7 mouse cellular contexts compared by ENCODE assay signal in genomic region chr16:55974256-55974902, GRCm38 (mm10). TPM values are rescaled to one million over a fixed set of nuclear protein-coding genes. Genes with fewer than 3 reads are reported as not detected.
DNase-seq lines count a peak whose midpoint lies in the region; ATAC-seq lines count a peak whose summit lies in the region.

No protein-coding gene starts in this region.

- peak overlapping the region; percentile 65 for H3K4me2 ChIP-seq in intestine, embryonic 16.5 days (ENCODE audit: low read depth, low read length)

- H3K4me1 ChIP-seq in intestine, embryonic 16.5 days (ENCODE audit: control insufficient read depth, insufficient read depth, low read length), result peaks cover 13% of the 10 kb centered on the region
- peaks cover 32% of the 10 kb centered on the region for H3K4me1 ChIP-seq in midbrain, embryonic 10.5 days

- no peaks in the 10 kb centered on the region for H3K27me3 ChIP-seq in intestine, embryonic 16.5 days (replicated peaks; ENCODE audit: control insufficient read depth, insufficient read depth, low read length)
- no peaks in the 10 kb centered on the region for H3K27me3 ChIP-seq in midbrain, embryonic 10.5 days (ENCODE audit: low read depth, poor library complexity, severe bottlenecking)

- peak; percentile 90 for ATAC-seq in intestine, embryonic 16.5 days

- peak overlapping the region; percentile 91 for H3K27ac ChIP-seq in intestine, embryonic 16.5 days (ENCODE audit: low read length)
- H3K27ac ChIP-seq in midbrain, embryonic 10.5 days (replicated peaks), result peak overlapping the region; percentile 87

- WGBS in intestine, embryonic 16.5 days, result under 1% methylated on average over 53 of the region's 55 CpGs
- WGBS in midbrain, embryonic 10.5 days, result under 1% methylated on average over 55 of the region's 55 CpGs

- DNase-seq in adrenal gland, adult 2 months, result peak; percentile 96
- peak; percentile 94 for DNase-seq in embryo, embryonic 11 days
- peak; percentile 86 to 92 for DNase-seq in gastrocnemius, postnatal 36 days
- DNase-seq in left cerebral cortex, postnatal 36 days (ENCODE audit: low spot score in 2 of 2), result peak; percentile 82 to 85
- peak; percentile 86 for DNase-seq in midbrain, embryonic 10.5 days (ENCODE audit: low spot score)
- peak; percentile 81 for DNase-seq in right cerebral cortex, postnatal 4 days

- H3K36me3 ChIP-seq in intestine, embryonic 16.5 days (ENCODE audit: control insufficient read depth, insufficient read depth, low read length), result peaks cover 12% of the 10 kb centered on the region
- H3K36me3 ChIP-seq in midbrain, embryonic 10.5 days, result peaks cover 46% of the 10 kb centered on the region

- intact Hi-C loops in gastrocnemius, postnatal 36 days (cut with DNase I), result loop anchor here (5.0 kb wide), 1 partner anchor 53 kb away; the partner anchor contains the start of gene Pcnp
- intact Hi-C loops in left cerebral cortex, postnatal 36 days (cut with DNase I), result loop anchor here (2.0 to 10.0 kb wide), 3 partner anchors 32 to 160 kb away; no protein-coding TSS in a partner anchor

- no peaks in the 10 kb centered on the region for H3K9me3 ChIP-seq in intestine, embryonic 16.5 days (ENCODE audit: control insufficient read depth, low read length)
- no peaks in the 10 kb centered on the region for H3K9me3 ChIP-seq in midbrain, embryonic 10.5 days (replicated peaks)

- H3K9ac ChIP-seq in intestine, embryonic 16.5 days (ENCODE audit: low read depth, low read length), result peak overlapping the region; percentile 98

- peak overlapping the region; percentile 100 for H3K4me3 ChIP-seq in intestine, embryonic 16.5 days (ENCODE audit: low read length)
- peak overlapping the region; percentile 98 for H3K4me3 ChIP-seq in midbrain, embryonic 10.5 days

RNA-seq across cellular contexts. Expression of gene Zbtb11, which starts 0.7 kb away (rescaled TPM):
- total RNA-seq in adrenal gland, adult 2 months (2021), result 10 to 100 TPM; 16.7 to 25.3 TPM
- polyA plus RNA-seq in adrenal gland, adult 2 months (2012; rRNA removed), result 4.2 and 4.6 TPM in 2 replicates
- 1 to 10 TPM; 9.1 to 9.6 TPM for total RNA-seq in gastrocnemius, postnatal 36 days (2021)
- polyA plus RNA-seq in intestine, embryonic 16.5 days (2015; fragmentation: Nextera tagmentation; extraction: Ambion mirVana), result 12.0 and 12.7 TPM in 2 replicates
- total RNA-seq in left cerebral cortex, postnatal 36 days (2021), result 10 to 100 TPM; 41.7 to 49.3 TPM
- polyA plus RNA-seq in midbrain, embryonic 10.5 days (2016; fragmentation: Nextera tagmentation; extraction: Ambion mirVana), result 17.6 and 19.4 TPM in 2 replicates

RNA-seq across cellular contexts. Expression of gene Rpl24, which starts 8.3 kb away (rescaled TPM):
- total RNA-seq in adrenal gland, adult 2 months (2021), result 100 to 1,000 TPM; 706 to 786 TPM
- 10.3 and 11.0 TPM in 2 replicates for polyA plus RNA-seq in adrenal gland, adult 2 months (2012; rRNA removed)
- 100 to 1,000 TPM; 498 to 600 TPM for total RNA-seq in gastrocnemius, postnatal 36 days (2021)
- 606 and 662 TPM in 2 replicates for polyA plus RNA-seq in intestine, embryonic 16.5 days (2015; fragmentation: Nextera tagmentation; extraction: Ambion mirVana)
- 100 to 1,000 TPM; 384 to 396 TPM for total RNA-seq in left cerebral cortex, postnatal 36 days (2021)
- polyA plus RNA-seq in midbrain, embryonic 10.5 days (2016; fragmentation: Nextera tagmentation; extraction: Ambion mirVana), result 654 and 763 TPM in 2 replicates

RNA-seq across cellular contexts. Expression of gene Cep97, which starts 39.7 kb away (rescaled TPM):
- 1 to 10 TPM; 6.1 to 9.3 TPM for total RNA-seq in adrenal gland, adult 2 months (2021)
- 0.27 and 0.34 TPM in 2 replicates for polyA plus RNA-seq in adrenal gland, adult 2 months (2012; rRNA removed)
- 1 to 10 TPM; 4.4 to 5.1 TPM for total RNA-seq in gastrocnemius, postnatal 36 days (2021)
- polyA plus RNA-seq in intestine, embryonic 16.5 days (2015; fragmentation: Nextera tagmentation; extraction: Ambion mirVana), result 4.7 and 5.8 TPM in 2 replicates
- 10 to 100 TPM; 11.3 to 14.7 TPM for total RNA-seq in left cerebral cortex, postnatal 36 days (2021)
- polyA plus RNA-seq in midbrain, embryonic 10.5 days (2016; fragmentation: Nextera tagmentation; extraction: Ambion mirVana), result 18.4 and 18.5 TPM in 2 replicates

RNA-seq across cellular contexts. Expression of gene Pcnp, which starts 55.2 kb away (rescaled TPM):
- total RNA-seq in adrenal gland, adult 2 months (2021), result 100 to 1,000 TPM; 100 to 110 TPM
- polyA plus RNA-seq in adrenal gland, adult 2 months (2012; rRNA removed), result 2.9 and 3.2 TPM in 2 replicates
- total RNA-seq in gastrocnemius, postnatal 36 days (2021), result 10 to 100 TPM; 44.4 to 51.0 TPM
- 161 and 177 TPM in 2 replicates for polyA plus RNA-seq in intestine, embryonic 16.5 days (2015; fragmentation: Nextera tagmentation; extraction: Ambion mirVana)
- 100 to 1,000 TPM; 164 to 168 TPM for total RNA-seq in left cerebral cortex, postnatal 36 days (2021)
- 346 and 352 TPM in 2 replicates for polyA plus RNA-seq in midbrain, embryonic 10.5 days (2016; fragmentation: Nextera tagmentation; extraction: Ambion mirVana)

Comparison
In these comparisons a context has a peak if more than half of its experiments do, and no peak if none do; other contexts are left out.
1. Peak in every context shown above with its lines: DNase-seq, ATAC-seq, H3K4me3 ChIP-seq and H3K27ac ChIP-seq.